Mouse (Mus musculus) bone marrow macrophage, adult 2 months (primary cell): ENCODE measurements around the gene Il2ra.

Source experiments
- CTCF ChIP-seq: IDR thresholded peaks from 2 replicates; pipeline ENCODE4 v1.5.1; 2012; ENCODE audit warnings: low read depth, mild to moderate bottlenecking, low read length, moderate library complexity
- POLR2A ChIP-seq: IDR thresholded peaks from 2 replicates; pipeline ENCODE4 v1.6.1; 2012; ENCODE audit warnings: mild to moderate bottlenecking, low read depth, low read length, borderline replicate concordance

- TF ChIP-seq CTCF (no peak), POLR2A (no peak)
These were observed 40.1 kb downstream of the Il2ra start for GRCm38 (mm10) chr2:11682712-11683111.
